Mouse (Mus musculus): ENCODE measurements around the gene Scnn1a.

DNA sequence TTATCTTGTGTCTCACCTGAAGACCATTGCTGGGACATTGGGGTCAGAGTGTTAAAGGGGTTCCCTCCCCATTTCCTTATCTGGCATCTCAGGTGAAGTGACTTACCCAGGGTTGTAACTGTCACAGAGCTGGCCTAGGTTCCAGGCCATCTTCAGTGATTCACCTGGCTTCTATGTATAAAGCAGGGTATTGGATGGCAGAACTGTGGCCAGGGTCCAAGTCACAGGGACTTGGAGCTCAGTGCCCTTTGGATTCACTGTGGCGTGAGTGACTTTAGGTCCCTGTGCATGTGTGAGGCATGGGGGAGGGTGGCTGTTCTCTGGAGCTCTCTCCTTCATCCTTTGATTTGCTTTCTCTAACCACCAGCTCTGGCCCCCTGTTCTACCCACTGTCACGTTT is 25.6 kb downstream of the Scnn1a start:
- TF ChIP-seq POLR2A (IDR thresholded peaks at IDR 0.05; ENCODE audit: borderline replicate concordance, insufficient read depth, low read length) (no peak), CTCF (IDR thresholded peaks at IDR 0.05; ENCODE audit: borderline replicate concordance, insufficient read depth, low read depth, low read length) (no peak)

Measured in cerebellum, adult 2 months (tissue).